Mouse (Mus musculus) liver, adult 2 months (tissue): Measurements from ENCODE around the gene Arl3.

Experiments
- CTCF ChIP-seq: fragments of 200-500 bp; IDR thresholded peaks from 2 replicates; pipeline ENCODE4 v1.5.1; 2011; ENCODE audit warnings: low read depth, low read length, control low read depth
- POLR2A ChIP-seq: fragments of 200-500 bp; IDR thresholded peaks from 2 replicates; pipeline ENCODE4 v1.6.1; 2011; ENCODE audit warnings: low read length, control low read depth; ENCODE audit not compliant: insufficient read depth; ENCODE audit errors: extremely low read depth

GRCm38 (mm10) chr19:46502471-46503166, 70.4 kb downstream of the Arl3 start:
- TF ChIP-seq CTCF (peak; percentile 74), POLR2A (0 out of 2 replicates have a peak, but pooled peaks have one; percentile 28)
